Mouse (Mus musculus) thymus, adult 2 months (tissue): ENCODE data around the gene Cox16.

Experiments used
- CTCF ChIP-seq: fragments of 200-500 bp; IDR thresholded peaks from 2 replicates; pipeline ENCODE4 v1.5.1; 2012; ENCODE audit warnings: mild to moderate bottlenecking, control low read depth, low read length, moderate library complexity, borderline replicate concordance; ENCODE audit not compliant: control insufficient read depth, poor library complexity, insufficient read depth; ENCODE audit errors: extremely low read depth
- POLR2A ChIP-seq: fragments of 200-500 bp; IDR thresholded peaks from 2 replicates; pipeline ENCODE4 v1.6.1; 2012; ENCODE audit warnings: mild to moderate bottlenecking, low read length, control low read depth, moderate library complexity; ENCODE audit not compliant: control insufficient read depth, poor library complexity, insufficient read depth; ENCODE audit errors: extremely low read depth

DNA sequence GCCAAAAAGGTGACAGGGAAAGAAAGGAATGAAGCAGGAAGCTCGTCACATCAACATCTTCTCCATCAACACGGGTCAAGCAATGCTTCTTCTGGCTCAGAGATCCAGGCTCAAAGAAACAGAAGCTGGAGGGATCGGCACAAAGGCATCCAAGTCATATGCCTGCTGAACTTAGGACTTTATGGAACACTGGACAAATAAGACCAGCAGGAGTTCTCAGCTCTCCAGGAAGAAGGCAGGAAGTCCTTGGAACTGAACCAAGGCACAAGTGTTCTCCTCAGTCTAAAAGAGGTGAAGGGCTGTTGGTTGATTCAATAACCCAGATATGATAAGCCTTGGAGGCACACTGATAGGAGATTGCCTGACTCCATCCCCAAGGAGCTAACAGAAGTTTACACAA, 159.9 kb downstream of the Cox16 start:
- TF ChIP-seq POLR2A = no peak
- TF ChIP-seq CTCF = no peak
